Mouse (Mus musculus) CD4-positive, CD25-positive, alpha-beta regulatory T cell (primary cell): ENCODE results near the gene Plet1. TPM values are rescaled to one million over a fixed set of nuclear protein-coding genes. Genes with fewer than 3 reads are reported as not detected.

Experiments used
- polyA plus RNA-seq: library from polyadenylated mRNA; unstranded; fragments of 100-300 nt; shearing (Covaris generic); gene quantifications from one replicate; pipeline ENCODE4 v1.2.1, GENCODE M21; 2017

Plet1 gene
- polyA plus RNA-seq, result 0.17 TPM

DNA sequence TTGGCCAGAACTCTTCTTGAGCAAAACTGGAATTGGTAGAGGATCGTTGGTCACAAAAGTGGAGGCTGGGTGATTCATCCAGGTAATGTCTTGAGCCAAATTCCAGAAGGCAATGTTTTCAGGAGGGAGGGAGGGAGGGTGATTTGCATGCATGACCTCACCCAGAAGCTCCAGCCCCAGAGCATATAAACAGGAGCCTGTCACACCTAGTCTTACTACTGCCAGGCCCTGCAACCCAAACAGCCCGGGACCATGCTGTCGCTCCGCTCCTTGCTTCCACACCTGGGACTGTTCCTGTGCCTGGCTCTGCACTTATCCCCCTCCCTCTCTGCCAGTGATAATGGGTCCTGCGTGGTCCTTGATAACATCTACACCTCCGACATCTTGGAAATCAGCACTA is at the start of gene Plet1:
TSS of gene Plet1 (plus strand) at position 215 of the 400 bp plus-strand sequence.

GRCm38 (mm10) chr9:50528293-50528892 is 34.1 kb downstream of the Plet1 start, which contains the start of gene Pts:
Pts (minus strand) TSS chr9:50528724.

GRCm38 (mm10) chr9:50554241-50555093 is 60.1 kb downstream of the Plet1 start, which contains the start of gene Il18:
Il18 (plus strand) TSS chr9:50554827.

GRCm38 (mm10) chr9:50555094-50555446 is 60.7 kb downstream of the Plet1 start, which contains the start of gene Bco2:
Bco2 (minus strand) TSS chr9:50555181.

Other genes starting within 250 kb of the Plet1 start
- gene Rpl10-ps3, start 149.6 kb upstream of the Plet1 start, polyA plus RNA-seq, result 581 TPM
- 135 TPM for gene Pts, start 34.2 kb downstream of the Plet1 start, polyA plus RNA-seq
- 3.1 TPM for gene Il18, start 60.3 kb downstream of the Plet1 start, polyA plus RNA-seq
- 0.68 TPM for gene Bco2, start 60.7 kb downstream of the Plet1 start, polyA plus RNA-seq
- gene Tex12, start 66.8 kb downstream of the Plet1 start, polyA plus RNA-seq, result 0.18 TPM
- 161 TPM for gene Sdhd, start 109.3 kb downstream of the Plet1 start, polyA plus RNA-seq
- 99.1 TPM for gene Timm8b, start 109.4 kb downstream of the Plet1 start, polyA plus RNA-seq
- gene Pih1d2, start 122.8 kb downstream of the Plet1 start, polyA plus RNA-seq, result not detected
- 24.1 TPM for gene Nkapd1, start 122.9 kb downstream of the Plet1 start, polyA plus RNA-seq
- 44.4 TPM for gene Dlat, start 165.3 kb downstream of the Plet1 start, polyA plus RNA-seq
- gene Dixdc1, start 245.0 kb downstream of the Plet1 start, polyA plus RNA-seq, result 0.26 TPM